ENCODE assay signal across 8 mouse cellular contexts in genomic region chr7:44819863-44820262, GRCm38 (mm10). TPM values are rescaled to one million over a fixed set of nuclear protein-coding genes. Genes with fewer than 3 reads are reported as not detected.
DNase-seq lines count a peak whose midpoint lies in the region; ATAC-seq lines count a peak whose summit lies in the region.

No protein-coding gene starts in this region.

- WGBS in embryonic facial prominence, embryonic 10.5 days: 71% methylated on average over 5 of the region's 5 CpGs
- WGBS in limb, embryonic 12.5 days: 66% methylated on average over 5 of the region's 5 CpGs

- peak overlapping the region; percentile 77; the same call in 1 of the 2 replicates for H3K4me3 ChIP-seq in embryonic facial prominence, embryonic 10.5 days
- H3K4me3 ChIP-seq in limb, embryonic 12.5 days (replicated peaks): 0 out of 2 replicates have a peak overlapping the region, but pooled peaks have one; percentile 0

- H3K9me3 ChIP-seq in embryonic facial prominence, embryonic 10.5 days: no peaks in the 10 kb centered on the region
- H3K9me3 ChIP-seq in limb, embryonic 12.5 days: no peaks in the 10 kb centered on the region

- 0 out of 2 replicates have a peak overlapping the region, but pooled peaks have one; percentile 18 for H3K9ac ChIP-seq in limb, embryonic 12.5 days (replicated peaks)

- intact Hi-C loops in left cerebral cortex, postnatal 14 days (cut with DNase I): loop anchor here (5.0 kb wide), 1 partner anchor 73 kb away; the partner anchor contains the start of gene Vrk3
- intact Hi-C loops in left cerebral cortex, postnatal 36 days (cut with DNase I): no loop called here

- no peak for ATAC-seq in limb, embryonic 12.5 days (ENCODE audit: insufficient number of reproducible peaks, insufficient read depth, low FRiP score, low TSS enrichment, low read depth)

- peak overlapping the region; percentile 87; the same call in 1 of the 2 replicates for H3K4me2 ChIP-seq in limb, embryonic 12.5 days

- H3K4me1 ChIP-seq in embryonic facial prominence, embryonic 10.5 days: peaks cover 66% of the 10 kb centered on the region
- H3K4me1 ChIP-seq in limb, embryonic 12.5 days (replicated peaks): peaks cover 44% of the 10 kb centered on the region

- H3K36me3 ChIP-seq in embryonic facial prominence, embryonic 10.5 days (replicated peaks): peaks cover 39% of the 10 kb centered on the region
- H3K36me3 ChIP-seq in limb, embryonic 12.5 days: peaks cover 28% of the 10 kb centered on the region; the same call in 1 of the 2 replicates

- no peak overlapping the region for H3K27ac ChIP-seq in embryonic facial prominence, embryonic 10.5 days (replicated peaks)
- no peak overlapping the region for H3K27ac ChIP-seq in limb, embryonic 12.5 days

- H3K27me3 ChIP-seq in embryonic facial prominence, embryonic 10.5 days (replicated peaks; ENCODE audit: low read depth, poor library complexity, severe bottlenecking): no peaks in the 10 kb centered on the region
- no peaks in the 10 kb centered on the region for H3K27me3 ChIP-seq in limb, embryonic 12.5 days

- peak; percentile 25 to 28 for DNase-seq in adrenal gland, adult 18-20 months (ENCODE audit: low spot score in 2 of 2)
- no peak for DNase-seq in adrenal gland, postnatal 4 days (ENCODE audit: low spot score in 2 of 2)
- DNase-seq in left cerebral cortex, postnatal 14 days (ENCODE audit: low spot score in 2 of 2): peak; percentile 0 to 1
- no peak for DNase-seq in left cerebral cortex, postnatal 36 days (ENCODE audit: low spot score in 2 of 2)
- no peak for DNase-seq in embryonic facial prominence, embryonic 10.5 days (ENCODE audit: low spot score)
- no peak for DNase-seq in frontal cortex, postnatal 36 days (ENCODE audit: low spot score in 2 of 2)
- no peak for DNase-seq in MN1 (ENCODE audit: low spot score)

RNA-seq across cellular contexts. Expression of gene Atf5, which starts 3.4 kb away (rescaled TPM):
- total RNA-seq in adrenal gland, adult 18-20 months (2021): 100 to 1,000 TPM; 136 to 217 TPM
- total RNA-seq in adrenal gland, postnatal 4 days (2021): 100 to 1,000 TPM in 1 of 2 experiments, 10 to 100 TPM in 1; 59.8 to 104 TPM
- total RNA-seq in left cerebral cortex, postnatal 14 days (2021): 10 to 100 TPM; 24.4 to 25.1 TPM
- total RNA-seq in left cerebral cortex, postnatal 36 days (2021): 10 to 100 TPM; 22.2 to 26.5 TPM
- polyA plus RNA-seq in embryonic facial prominence, embryonic 10.5 days (2016; fragmentation: Nextera tagmentation; extraction: Ambion mirVana): 3.2 and 3.6 TPM in 2 replicates
- polyA plus RNA-seq in limb, embryonic 12.5 days (2016; fragmentation: Nextera tagmentation; extraction: Ambion mirVana): 3.7 and 4.1 TPM in 2 replicates

RNA-seq across cellular contexts. Expression of gene Il4i1, which starts 3.7 kb away (rescaled TPM):
- total RNA-seq in adrenal gland, adult 18-20 months (2021): 1 to 10 TPM; 1.6 to 2.6 TPM
- total RNA-seq in adrenal gland, postnatal 4 days (2021): 1 to 10 TPM; 1.1 to 1.8 TPM
- 1 to 10 TPM; 2.3 to 3.1 TPM for total RNA-seq in left cerebral cortex, postnatal 14 days (2021)
- 1 to 10 TPM; 2.2 to 2.4 TPM for total RNA-seq in left cerebral cortex, postnatal 36 days (2021)
- polyA plus RNA-seq in embryonic facial prominence, embryonic 10.5 days (2016; fragmentation: Nextera tagmentation; extraction: Ambion mirVana): 1.0 and 1.5 TPM in 2 replicates
- 1.5 and 2.5 TPM in 2 replicates for polyA plus RNA-seq in limb, embryonic 12.5 days (2016; fragmentation: Nextera tagmentation; extraction: Ambion mirVana)

RNA-seq across cellular contexts. Expression of gene Nup62, which starts 4.0 kb away (rescaled TPM):
- 10 to 100 TPM; 48.5 to 52.7 TPM for total RNA-seq in adrenal gland, adult 18-20 months (2021)
- total RNA-seq in adrenal gland, postnatal 4 days (2021): 10 to 100 TPM; 60.1 to 65.5 TPM
- 10 to 100 TPM; 33.0 to 37.1 TPM for total RNA-seq in left cerebral cortex, postnatal 14 days (2021)
- total RNA-seq in left cerebral cortex, postnatal 36 days (2021): 10 to 100 TPM; 28.1 to 32.2 TPM
- polyA plus RNA-seq in embryonic facial prominence, embryonic 10.5 days (2016; fragmentation: Nextera tagmentation; extraction: Ambion mirVana): 169 and 173 TPM in 2 replicates
- polyA plus RNA-seq in limb, embryonic 12.5 days (2016; fragmentation: Nextera tagmentation; extraction: Ambion mirVana): 105 and 114 TPM in 2 replicates

RNA-seq across cellular contexts. Expression of gene Akt1s1, which starts 28.9 kb away (rescaled TPM):
- total RNA-seq in adrenal gland, adult 18-20 months (2021): 100 to 1,000 TPM in 1 of 2 experiments, 10 to 100 TPM in 1; 86.3 to 128 TPM
- total RNA-seq in adrenal gland, postnatal 4 days (2021): 100 to 1,000 TPM; 119 to 134 TPM
- 10 to 100 TPM; 80.8 to 81.1 TPM for total RNA-seq in left cerebral cortex, postnatal 14 days (2021)
- total RNA-seq in left cerebral cortex, postnatal 36 days (2021): 10 to 100 TPM; 67.7 to 73.6 TPM
- polyA plus RNA-seq in embryonic facial prominence, embryonic 10.5 days (2016; fragmentation: Nextera tagmentation; extraction: Ambion mirVana): 92.2 and 95.4 TPM in 2 replicates
- 106 and 110 TPM in 2 replicates for polyA plus RNA-seq in limb, embryonic 12.5 days (2016; fragmentation: Nextera tagmentation; extraction: Ambion mirVana)

RNA-seq across cellular contexts. Expression of gene Tbc1d17, which starts 29.0 kb away (rescaled TPM):
- total RNA-seq in adrenal gland, adult 18-20 months (2021): 10 to 100 TPM; 48.1 to 60.2 TPM
- 10 to 100 TPM; 87.9 to 92.0 TPM for total RNA-seq in adrenal gland, postnatal 4 days (2021)
- 10 to 100 TPM; 48.3 to 58.7 TPM for total RNA-seq in left cerebral cortex, postnatal 14 days (2021)
- total RNA-seq in left cerebral cortex, postnatal 36 days (2021): 10 to 100 TPM; 71.9 to 75.6 TPM
- 77.2 and 82.7 TPM in 2 replicates for polyA plus RNA-seq in embryonic facial prominence, embryonic 10.5 days (2016; fragmentation: Nextera tagmentation; extraction: Ambion mirVana)
- polyA plus RNA-seq in limb, embryonic 12.5 days (2016; fragmentation: Nextera tagmentation; extraction: Ambion mirVana): 84.7 and 96.2 TPM in 2 replicates

Comparison
In these comparisons a context has a peak if more than half of its experiments do, and no peak if none do; other contexts are left out.
1. DNase-seq: peak in adrenal gland, adult 18-20 months (2 of 2) and left cerebral cortex, postnatal 14 days (2 of 2); none in adrenal gland, postnatal 4 days (0 of 2), left cerebral cortex, postnatal 36 days (0 of 2), embryonic facial prominence, embryonic 10.5 days (single experiment), frontal cortex, postnatal 36 days (0 of 2) and MN1 (single experiment).